Mouse (Mus musculus) cerebellum, adult 2 months (tissue): ENCODE measurements at regions not wholly inside any gene's neighbourhood (a gene's known extent, or its start where the extent isn't known, plus 50 kb on each side); places are given as distances from the start of the nearest gene placed in this dataset.

Experiments used
- DNase-seq, 2 experiments: peaks; one replicate each; pipeline ENCODE4 v3.0.0; 2021
- H3K27ac ChIP-seq: fragments of 200-500 bp; 2 replicates; pipeline ENCODE4 v1.5.1; 2012; ENCODE audit warnings: low read length, control low read depth, inconsistent platforms; ENCODE audit not compliant: insufficient read depth
- H3K27me3 ChIP-seq: fragments of 200-500 bp; 2 replicates; pipeline ENCODE4 v1.6.1; 2012; ENCODE audit warnings: inconsistent platforms, mild to moderate bottlenecking, low read length, moderate library complexity; ENCODE audit not compliant: control insufficient read depth, insufficient read depth
- H3K4me1 ChIP-seq: fragments of 200-500 bp; 2 replicates; pipeline ENCODE4 v1.6.1; 2011; ENCODE audit warnings: low read length; ENCODE audit not compliant: control insufficient read depth, insufficient read depth
- H3K4me3 ChIP-seq: fragments of 200-500 bp; replicated peaks from 2 replicates; pipeline ENCODE3; 2011; ENCODE audit warnings: mild to moderate bottlenecking, low read depth, low read length, control low read depth; ENCODE audit not compliant: insufficient read depth
- CTCF ChIP-seq: fragments of 200-500 bp; IDR thresholded peaks from 2 replicates; pipeline ENCODE4 v1.5.1; 2011; ENCODE audit warnings: low read depth, mild to moderate bottlenecking, control low read depth, low read length, moderate library complexity, borderline replicate concordance; ENCODE audit not compliant: insufficient read depth
- POLR2A ChIP-seq: fragments of 200-500 bp; IDR thresholded peaks from 2 replicates; pipeline ENCODE4 v1.6.1; 2011; ENCODE audit warnings: low read length, control low read depth, borderline replicate concordance; ENCODE audit not compliant: insufficient read depth
- WGBS: fragments of 180-500 bp; shearing (Covaris S2); methylation state at CpG from one replicate; pipeline ENCODE4 v1.1.7; 2018; 5-methylcytosine and 5-hydroxymethylcytosine counted together

DNA sequence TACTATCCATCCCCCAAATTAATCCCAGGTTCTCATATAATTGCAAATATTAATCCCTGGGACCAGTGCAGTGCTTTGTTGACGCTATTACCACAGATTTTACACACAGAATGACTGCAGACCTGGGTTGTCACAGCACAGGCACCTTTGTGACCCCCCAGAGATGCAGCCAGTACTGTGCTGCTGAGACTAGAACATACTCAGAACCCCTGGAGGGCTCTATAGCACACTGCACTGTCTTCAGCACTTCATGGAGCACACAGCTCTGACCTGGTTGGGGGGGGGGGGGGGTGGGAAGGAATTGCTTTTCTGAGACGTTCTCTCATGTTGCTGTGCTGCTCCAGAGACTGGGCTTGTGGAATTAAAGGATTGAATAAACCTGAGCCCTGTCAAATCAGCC lies 154.9 kb upstream of the Gm34302 start:
- H3K4me3 ChIP-seq = no peak overlapping the region
- no peaks in the 10 kb centered on the region for H3K27me3 ChIP-seq
- TF ChIP-seq POLR2A (no peak), CTCF (no peak)
- H3K4me1 ChIP-seq = no peaks in the 10 kb centered on the region
- H3K27ac ChIP-seq = no peak overlapping the region
- 47% methylated on average over 2 of the region's 2 CpGs for WGBS
- DNase-seq = no peak

DNA sequence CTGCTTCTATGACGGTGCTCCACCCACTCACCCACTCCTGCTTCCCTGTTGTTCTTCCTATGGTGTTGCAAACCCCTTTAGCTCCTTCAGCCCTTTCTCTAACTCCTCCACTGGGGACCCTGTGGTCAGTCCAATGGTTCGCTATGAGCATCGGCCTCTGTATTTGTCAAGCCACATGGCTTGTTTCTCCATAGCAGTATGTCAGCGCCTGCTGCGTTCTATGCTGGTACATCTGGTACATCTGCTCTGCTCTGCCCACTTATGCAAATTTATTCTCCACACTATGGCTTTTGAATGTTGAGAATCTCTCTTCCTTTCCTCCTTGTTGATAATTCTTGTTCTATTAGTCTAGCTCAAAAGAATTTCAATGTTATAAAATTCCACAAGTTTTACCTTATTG lies 154.2 kb upstream of the Gm34302 start:
- Histone ChIP-seq H3K27ac (no peak overlapping the region), H3K4me1 (no peaks in the 10 kb centered on the region), H3K4me3 (no peak overlapping the region), H3K27me3 (no peaks in the 10 kb centered on the region)
- TF ChIP-seq POLR2A (no peak), CTCF (no peak)
- DNase-seq = no peak
- 61% methylated on average over 5 of the region's 5 CpGs for WGBS

DNA sequence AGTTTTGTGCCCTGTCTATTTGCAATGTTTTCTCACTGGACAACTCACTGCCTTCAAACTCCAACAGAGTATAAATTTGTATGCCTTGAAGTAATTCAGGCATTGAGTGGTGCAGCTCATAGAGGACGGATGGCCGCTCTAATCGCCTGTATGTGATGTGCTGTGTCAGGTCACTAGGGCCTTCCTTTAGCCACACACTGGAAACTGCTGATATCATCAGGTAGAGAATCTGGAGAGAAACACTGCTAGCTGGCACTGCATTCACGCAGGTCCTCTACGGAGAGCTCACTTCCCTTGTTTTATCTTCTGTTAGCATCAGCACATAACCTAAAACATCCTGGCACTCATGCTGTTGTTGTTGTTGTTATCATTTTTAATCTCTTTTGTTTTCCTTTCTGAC lies 144.0 kb upstream of the Gm34302 start:
- H3K27me3 ChIP-seq = no peaks in the 10 kb centered on the region
- H3K27ac ChIP-seq = no peak overlapping the region
- DNase-seq = no peak
- H3K4me3 ChIP-seq = no peak overlapping the region
- TF ChIP-seq CTCF = no peak
- no peak for TF ChIP-seq POLR2A
- 86% methylated on average over 5 of the region's 5 CpGs for WGBS
- no peaks in the 10 kb centered on the region for H3K4me1 ChIP-seq

DNA sequence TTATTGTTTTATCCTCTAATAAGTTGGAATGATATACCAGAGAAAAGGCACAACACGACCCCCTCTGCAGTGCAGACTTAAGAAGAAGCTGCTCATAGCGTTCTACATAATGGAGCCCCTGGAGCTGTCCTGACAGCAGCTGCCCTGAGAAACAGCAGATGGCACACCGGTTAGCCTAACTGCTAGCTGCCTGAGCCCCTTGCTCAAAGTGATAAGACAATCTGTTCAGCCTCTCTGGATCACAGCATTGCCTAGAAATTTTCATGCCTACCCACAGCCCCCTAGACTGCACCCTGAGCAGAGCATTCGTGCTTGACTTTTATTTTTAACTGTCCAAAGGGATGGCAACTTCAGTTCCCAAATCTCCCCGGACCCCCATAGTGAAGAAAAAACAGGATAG lies 132.4 kb upstream of the Gm34302 start:
- Histone ChIP-seq H3K4me1 (no peaks in the 10 kb centered on the region), H3K27me3 (no peaks in the 10 kb centered on the region), H3K4me3 (no peak overlapping the region), H3K27ac (no peak overlapping the region)
- DNase-seq = no peak
- WGBS = 4% methylated on average over 5 of the region's 5 CpGs
- TF ChIP-seq CTCF (no peak), POLR2A (no peak)

DNA sequence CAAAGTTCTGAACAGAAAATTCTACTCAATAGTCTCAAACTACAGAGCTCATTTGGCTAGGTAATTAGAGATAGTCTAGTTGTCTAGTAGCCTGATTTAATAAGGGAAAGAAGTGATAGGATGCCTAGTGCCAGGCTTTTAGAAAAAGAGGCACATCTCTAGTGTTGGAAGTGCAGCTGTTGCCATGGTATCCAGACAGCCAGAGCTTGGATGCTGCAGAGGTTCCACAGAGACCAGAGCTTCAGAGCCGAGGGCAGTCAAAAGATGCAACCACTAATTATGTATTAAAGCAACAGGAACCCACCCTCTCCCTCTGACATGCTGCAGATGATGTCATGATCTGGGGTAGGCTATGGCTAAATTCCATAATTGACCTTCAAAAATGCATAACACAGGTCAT lies 130.0 kb upstream of the Gm34302 start:
- no peak for TF ChIP-seq CTCF
- no peak for TF ChIP-seq POLR2A
- H3K27ac ChIP-seq = no peak overlapping the region

DNA sequence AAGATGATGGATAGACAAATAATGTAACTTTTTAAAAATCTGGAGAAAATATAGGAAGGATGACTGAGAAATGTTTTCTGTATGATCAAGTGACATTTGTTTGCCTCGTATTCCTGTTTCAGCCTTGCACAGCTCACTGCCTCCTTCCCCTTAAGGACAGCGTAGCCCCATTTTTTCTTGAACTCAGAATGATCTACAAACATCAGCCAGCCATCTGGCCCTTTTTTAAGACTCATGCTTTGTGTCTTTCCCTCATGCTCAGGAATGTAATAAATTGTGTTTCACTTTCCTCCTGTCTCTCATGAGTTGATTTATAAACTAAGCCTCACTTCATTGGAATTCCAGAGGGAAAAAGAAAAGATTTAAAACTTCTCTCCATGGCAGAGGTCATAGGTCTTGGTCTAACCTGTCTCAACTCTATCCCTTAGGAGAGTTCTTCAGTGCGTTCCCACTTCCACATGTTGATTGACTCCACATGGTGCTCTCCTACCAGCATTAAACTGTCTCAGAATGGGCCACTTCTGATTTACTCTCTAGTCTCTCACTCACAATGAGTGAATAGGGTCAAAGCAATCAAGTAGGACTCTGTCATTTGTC lies 129.2 kb upstream of the Gm34302 start:
- no peaks in the 10 kb centered on the region for H3K4me1 ChIP-seq
- TF ChIP-seq CTCF = no peak
- TF ChIP-seq POLR2A = no peak
- DNase-seq = no peak
- WGBS = 89% methylated on average over 3 of the region's 3 CpGs
- no peak overlapping the region for H3K27ac ChIP-seq
- H3K4me3 ChIP-seq = no peak overlapping the region
- no peaks in the 10 kb centered on the region for H3K27me3 ChIP-seq

More for the DNA sequence above, 130.0 kb upstream of the Gm34302 start:
- Histone ChIP-seq H3K4me3 (no peak overlapping the region), H3K4me1 (no peaks in the 10 kb centered on the region), H3K27me3 (no peaks in the 10 kb centered on the region)
- WGBS = 22% methylated on average over 1 of the region's 1 CpGs
- DNase-seq = no peak

DNA sequence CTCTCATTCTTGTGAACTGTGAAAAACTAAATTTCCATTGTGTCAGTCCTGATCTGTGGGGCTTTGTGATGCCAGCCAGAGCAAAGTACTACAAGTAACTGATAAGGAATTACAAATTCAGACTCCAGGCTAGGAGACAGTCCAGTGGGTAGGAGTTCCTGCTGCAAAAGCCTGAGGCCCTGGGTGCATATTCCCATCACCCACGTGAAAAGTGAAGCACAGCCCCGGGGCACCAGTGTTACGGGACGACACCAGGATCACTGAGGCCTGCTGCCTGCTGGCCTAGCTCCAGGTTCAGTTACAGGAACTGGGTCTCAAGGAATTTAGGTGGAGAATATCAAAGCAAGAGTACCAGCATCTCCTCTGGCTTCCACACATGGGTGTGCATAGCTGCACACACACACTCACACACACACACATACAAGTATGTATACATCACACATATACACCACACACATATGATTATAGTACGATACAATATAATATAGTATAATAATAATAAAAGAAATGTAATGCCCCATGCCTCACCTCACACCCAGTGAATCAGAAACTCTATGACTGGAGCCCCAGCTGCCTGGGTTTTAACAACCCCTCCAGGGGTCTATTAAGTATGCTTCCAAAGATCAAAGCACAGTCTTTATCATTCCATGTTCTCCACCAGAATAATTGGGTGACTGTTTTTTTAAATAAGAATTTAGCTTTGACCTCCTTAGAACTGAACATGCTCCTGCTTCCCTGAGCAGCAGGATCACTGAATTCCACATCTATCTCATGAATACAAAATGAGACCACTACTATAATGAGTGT lies 126.6 kb upstream of the Gm34302 start:
- DNase-seq = no peak
- TF ChIP-seq POLR2A (no peak), CTCF (no peak)
- no peaks in the 10 kb centered on the region for H3K27me3 ChIP-seq
- no peak overlapping the region for H3K4me3 ChIP-seq
- H3K4me1 ChIP-seq = no peaks in the 10 kb centered on the region
- H3K27ac ChIP-seq = no peak overlapping the region
- 36% methylated on average over 5 of the region's 5 CpGs for WGBS

DNA sequence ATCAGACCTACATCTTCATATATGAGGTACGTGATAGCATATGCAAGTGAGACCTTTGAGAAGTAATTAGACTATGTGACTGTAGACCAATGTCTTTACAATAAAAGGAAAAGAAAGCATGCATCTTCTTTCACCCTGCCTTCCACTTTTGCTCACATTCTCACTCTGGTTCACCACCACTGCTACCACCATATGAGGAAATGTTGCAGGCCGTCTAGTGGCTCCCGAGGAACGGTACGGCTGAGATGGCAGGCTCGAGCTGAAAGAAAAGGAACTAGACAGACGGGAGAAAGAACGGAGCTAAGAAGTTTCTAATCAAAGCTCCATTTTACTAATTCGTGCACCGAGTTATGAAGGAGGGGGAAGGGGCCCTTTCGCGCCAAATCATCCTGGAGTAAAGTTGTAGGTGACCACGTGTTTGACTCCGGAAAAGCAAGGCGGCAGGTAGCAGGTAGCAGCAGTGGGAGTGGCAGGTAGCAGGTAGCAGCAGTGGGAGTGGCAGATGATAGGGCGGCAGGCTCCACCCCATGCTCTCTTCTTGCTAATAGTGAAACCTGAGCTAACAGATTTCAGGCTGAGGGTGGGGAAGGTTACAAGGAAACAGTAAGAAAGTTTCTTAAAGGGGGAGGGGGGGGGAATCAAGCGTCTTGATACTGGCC lies 125.9 kb upstream of the Gm34302 start:
- no peaks in the 10 kb centered on the region for H3K4me1 ChIP-seq
- TF ChIP-seq POLR2A = no peak
- TF ChIP-seq CTCF = no peak
- H3K4me3 ChIP-seq = no peak overlapping the region
- H3K27ac ChIP-seq = no peak overlapping the region
- 50% methylated on average over 17 of the region's 17 CpGs for WGBS
- DNase-seq = no peak
- H3K27me3 ChIP-seq = no peaks in the 10 kb centered on the region
